Mouse (Mus musculus) cerebellum, postnatal 36 days (tissue): Measurements from ENCODE around the gene Igsf21.

Source experiments
- DNase-seq, 2 experiments: peaks; one replicate each; pipeline ENCODE4 v3.0.0; 2021 to 2022; ENCODE audit warnings: mixed read lengths in 2 of 2

Gene Igsf21

DNA sequence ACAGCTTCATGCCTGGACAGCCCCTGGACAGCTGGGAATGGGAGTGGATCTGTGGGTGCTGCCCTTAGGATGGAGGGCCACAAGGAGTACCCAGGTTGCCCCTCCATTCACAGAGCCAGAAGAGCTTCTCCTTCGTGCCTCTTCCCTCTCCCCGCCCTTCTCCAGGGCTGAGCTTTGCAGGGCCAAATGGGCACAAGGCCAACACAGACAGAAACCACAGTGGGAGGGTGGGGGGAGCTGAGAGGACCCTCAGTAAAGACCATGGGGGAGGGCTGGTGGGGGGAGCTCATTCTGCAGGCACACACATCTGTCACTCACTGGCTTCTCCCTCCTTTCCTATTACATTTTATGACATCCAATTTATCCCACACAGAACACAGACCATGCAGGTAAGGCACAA is 151.7 kb downstream of the Igsf21 start:
- DNase-seq = no peak

GRCm38 (mm10) chr4:140092367-140092766 is 154.2 kb downstream of the Igsf21 start:
- no peak for DNase-seq

DNA sequence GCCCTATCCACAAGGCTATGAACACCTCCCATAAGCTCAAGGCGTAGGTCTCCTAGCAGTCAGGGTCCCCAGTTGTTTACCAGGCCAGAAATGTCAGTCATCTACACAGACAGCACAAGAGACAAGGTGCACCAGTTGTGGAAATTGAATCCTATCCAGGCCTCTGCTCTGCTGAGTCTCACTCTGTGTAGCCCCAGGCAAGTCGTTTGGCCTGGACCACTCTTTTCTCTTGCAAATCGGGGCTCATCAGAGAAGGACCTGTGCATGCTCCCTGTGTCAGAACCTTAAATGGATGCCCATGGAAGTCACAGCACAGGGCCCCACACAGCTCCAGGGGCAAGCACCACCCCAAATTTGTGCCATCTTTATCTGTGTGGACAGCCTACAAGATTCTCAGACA is 154.9 kb downstream of the Igsf21 start:
- DNase-seq = no peak

- no peak for DNase-seq
Observed at GRCm38 (mm10) chr4:140089676-140090075, 156.9 kb downstream of the Igsf21 start.

DNA sequence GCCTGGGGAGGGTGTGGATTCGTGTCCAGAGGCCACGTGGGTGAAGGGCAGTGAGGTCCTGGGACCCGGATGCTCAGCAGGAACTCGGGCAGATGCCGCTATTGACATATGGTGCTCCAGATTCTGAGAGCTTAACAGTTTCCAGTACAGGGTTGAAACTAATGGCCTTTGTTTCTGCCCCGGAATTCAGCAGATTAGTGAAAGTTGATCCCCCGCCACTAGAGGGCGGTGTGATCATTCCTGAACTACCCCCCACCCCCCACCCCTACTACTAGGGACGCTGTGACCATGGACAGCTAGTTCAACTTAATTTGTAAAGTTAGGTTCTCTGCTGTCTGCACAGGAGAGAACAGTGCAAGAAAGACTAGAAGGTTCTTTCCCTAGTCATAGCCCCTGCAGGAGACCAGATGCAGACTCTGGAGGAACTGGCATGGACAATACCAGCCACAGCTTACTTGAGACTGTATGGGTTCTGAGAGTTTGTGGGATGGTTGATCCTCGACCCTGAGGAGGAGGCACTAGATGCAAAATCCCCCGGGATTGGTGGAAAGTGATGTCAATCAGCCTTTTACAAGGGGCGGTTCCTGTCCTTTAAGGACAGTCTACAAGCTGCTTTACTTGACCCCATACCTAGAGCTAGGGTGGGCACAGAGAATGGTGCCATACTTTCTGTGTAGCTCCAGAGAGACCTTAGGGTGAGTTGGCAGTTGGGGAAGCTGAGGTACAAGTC is 157.7 kb downstream of the Igsf21 start:
- no peak for DNase-seq

GRCm38 (mm10) chr4:140086192-140086591 is 160.4 kb downstream of the Igsf21 start:
- DNase-seq = no peak

DNA sequence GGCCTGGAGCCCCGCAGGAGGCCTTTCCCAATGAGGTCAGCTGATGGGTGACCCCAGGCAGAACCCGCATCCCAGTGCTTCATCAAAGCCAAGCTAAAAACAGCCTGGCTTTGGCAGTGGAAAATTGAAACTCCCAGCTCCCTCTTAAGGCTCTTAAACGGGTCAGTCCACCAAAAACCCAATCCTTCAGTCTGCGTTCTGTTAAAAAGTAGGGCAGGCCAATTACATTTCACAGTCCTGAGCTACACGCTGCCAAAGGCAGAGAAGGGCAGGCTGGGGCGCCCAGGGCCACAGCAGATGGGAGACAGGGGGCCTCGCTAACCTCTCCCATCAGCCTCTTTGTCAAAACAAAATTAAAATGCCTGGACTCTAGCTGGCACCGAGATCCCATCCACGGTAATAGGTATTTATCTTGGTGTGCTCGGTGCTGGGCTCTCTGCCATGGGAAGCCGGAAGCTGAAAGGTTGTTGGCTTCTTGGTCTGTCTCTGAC is 162.0 kb downstream of the Igsf21 start:
- DNase-seq = peak; percentile 65 to 73

DNA sequence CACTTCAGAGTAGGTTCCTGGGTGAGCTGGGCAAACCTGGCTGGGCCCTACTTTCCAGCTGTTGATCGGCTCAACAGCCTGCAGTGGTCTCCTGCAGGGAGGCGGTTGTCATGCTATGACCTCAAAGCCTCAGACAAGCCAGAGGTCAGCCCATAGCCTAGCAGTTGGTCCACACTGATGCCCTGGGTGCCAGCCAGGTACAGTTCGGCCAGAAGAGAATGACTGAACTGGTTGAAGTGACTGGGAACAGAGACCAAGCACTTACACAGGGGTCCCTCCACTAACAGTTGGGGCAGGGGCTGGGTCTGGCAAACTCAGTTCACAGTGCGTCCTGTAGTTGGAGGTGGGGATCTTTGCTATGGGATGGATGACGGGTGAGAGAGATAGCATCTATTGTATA is 162.5 kb downstream of the Igsf21 start:
- no peak for DNase-seq

DNA sequence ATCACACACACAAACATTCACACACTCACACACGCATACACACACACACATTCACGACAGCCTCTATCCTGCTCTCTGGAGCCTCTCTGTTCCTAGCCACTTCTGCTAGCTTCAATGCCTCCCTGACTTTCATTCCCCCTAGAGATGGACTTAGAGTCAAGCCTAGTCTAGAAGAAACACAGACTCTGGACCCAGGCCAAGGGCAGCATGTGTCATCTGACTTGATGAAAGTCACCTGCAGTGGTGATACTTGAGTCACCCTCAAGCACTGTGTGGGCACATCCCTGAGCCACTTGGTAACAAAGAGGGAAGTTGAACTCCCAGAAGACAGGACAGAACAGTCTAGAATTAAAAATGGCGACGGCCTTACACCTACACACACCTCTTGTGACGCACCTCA is 168.2 kb downstream of the Igsf21 start:
- DNase-seq = no peak

GRCm38 (mm10) chr4:140077615-140078014 is 169.0 kb downstream of the Igsf21 start:
- DNase-seq = no peak

GRCm38 (mm10) chr4:140076852-140077563 is 169.6 kb downstream of the Igsf21 start:
- DNase-seq = peak; percentile 66 to 69

DNA sequence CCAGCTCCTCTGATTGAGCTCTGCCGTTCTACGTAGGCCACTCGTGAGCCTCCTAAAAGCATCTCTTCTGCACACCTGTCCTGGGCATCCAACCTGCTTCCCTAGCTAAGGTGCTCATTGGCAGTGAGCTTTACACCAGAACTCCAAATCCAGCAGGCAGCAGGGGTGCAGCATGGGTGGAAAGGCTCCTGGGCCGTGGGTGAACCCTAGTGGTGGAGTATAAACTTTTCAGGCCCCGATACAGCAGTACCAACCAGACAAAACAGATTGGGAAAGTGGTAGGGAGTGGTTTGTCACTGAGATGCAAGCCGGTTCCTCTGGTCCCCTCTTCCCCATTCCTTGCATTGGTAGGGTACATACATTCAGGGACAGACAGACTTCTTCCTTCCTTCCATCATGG is 170.2 kb downstream of the Igsf21 start:
- DNase-seq = no peak

GRCm38 (mm10) chr4:140071047-140071446 is 175.5 kb downstream of the Igsf21 start:
- DNase-seq = no peak

DNA sequence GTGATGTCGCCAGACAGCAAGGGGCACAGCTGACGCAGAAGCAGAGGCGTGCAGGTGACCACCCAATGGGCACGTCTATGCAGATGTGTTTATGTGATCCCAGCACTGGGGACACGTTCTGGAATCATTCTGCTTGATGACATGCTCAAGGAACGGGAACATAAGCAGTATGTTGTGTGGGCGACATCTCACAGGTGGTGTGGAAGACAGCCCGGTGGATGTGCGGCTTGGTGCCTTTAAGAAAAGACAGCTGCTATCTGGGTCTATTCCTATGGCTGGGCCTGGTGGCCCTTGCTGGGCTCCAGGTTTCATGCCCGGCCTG is 176.3 kb downstream of the Igsf21 start:
- DNase-seq = no peak

- DNase-seq = no peak
Observed at GRCm38 (mm10) chr4:140069563-140070330, 176.8 kb downstream of the Igsf21 start.

GRCm38 (mm10) chr4:140068468-140068867 is 178.1 kb downstream of the Igsf21 start:
- DNase-seq = no peak

GRCm38 (mm10) chr4:140066011-140066410 is 180.6 kb downstream of the Igsf21 start:
- no peak for DNase-seq

DNA sequence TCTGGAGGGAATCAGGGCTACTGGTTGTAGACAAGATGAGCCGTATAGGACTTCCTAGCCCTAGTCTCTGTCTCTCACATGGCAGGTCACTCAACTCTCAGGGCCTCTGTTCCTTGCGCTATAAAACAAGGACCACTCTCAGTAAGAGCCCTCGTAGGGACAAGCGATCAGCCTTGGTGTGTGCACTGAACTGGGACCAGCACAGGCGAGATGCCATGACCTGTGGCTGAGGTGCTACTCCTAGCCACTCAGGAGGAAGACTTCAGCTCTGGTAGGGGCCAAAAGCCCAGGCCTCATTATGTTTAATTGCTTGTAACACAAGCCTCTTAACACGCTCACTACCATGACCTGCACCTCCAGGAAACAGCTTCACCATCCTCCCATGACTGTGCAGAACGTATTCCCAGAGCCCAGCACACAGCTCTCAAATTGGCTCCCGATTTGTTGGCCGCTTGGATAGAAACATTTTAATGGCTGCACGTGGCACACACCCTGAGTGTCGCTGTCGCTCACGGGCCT is 183.4 kb downstream of the Igsf21 start:
- no peak for DNase-seq

- no peak for DNase-seq
Observed at GRCm38 (mm10) chr4:140060251-140060650, 186.3 kb downstream of the Igsf21 start.

DNA sequence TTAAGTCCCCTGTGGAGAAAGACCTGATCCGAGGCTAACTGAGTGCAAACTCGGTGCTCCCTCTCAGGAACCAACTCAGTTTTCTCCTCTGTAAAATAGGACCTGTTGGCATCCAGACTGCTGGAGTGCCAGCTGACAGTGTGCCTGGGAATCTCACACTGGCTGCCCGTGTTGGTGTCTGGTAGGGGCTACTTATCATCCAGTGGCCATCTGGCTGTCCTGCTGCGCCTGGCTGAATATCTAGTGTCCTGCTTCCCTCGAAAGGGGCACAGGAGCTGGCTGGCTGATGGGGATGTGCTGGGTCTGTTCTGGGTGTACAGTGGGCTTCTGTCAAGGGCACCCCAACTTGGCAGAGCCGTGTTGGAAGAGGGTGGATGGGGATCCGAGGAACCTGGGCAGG is 193.5 kb downstream of the Igsf21 start:
- DNase-seq = no peak

DNA sequence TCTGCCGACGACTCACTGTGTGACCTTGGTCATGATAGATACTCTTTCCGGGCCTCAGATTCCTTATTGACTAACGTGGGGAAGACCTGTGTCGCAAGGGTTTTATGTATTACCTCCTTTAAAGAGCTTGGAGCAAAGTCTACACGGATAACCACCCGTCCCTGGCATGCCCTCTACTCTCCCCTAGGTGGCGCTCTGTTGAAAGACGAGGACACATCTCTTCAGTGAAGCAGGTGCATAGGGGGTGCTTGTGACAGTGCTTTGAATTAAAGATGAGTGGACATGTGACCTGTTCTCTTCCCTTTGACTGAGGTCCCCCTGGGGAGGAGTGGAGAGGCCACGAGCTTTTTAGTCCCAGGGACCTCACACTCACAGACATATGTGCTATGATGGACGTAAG is 194.0 kb downstream of the Igsf21 start:
- no peak for DNase-seq

DNA sequence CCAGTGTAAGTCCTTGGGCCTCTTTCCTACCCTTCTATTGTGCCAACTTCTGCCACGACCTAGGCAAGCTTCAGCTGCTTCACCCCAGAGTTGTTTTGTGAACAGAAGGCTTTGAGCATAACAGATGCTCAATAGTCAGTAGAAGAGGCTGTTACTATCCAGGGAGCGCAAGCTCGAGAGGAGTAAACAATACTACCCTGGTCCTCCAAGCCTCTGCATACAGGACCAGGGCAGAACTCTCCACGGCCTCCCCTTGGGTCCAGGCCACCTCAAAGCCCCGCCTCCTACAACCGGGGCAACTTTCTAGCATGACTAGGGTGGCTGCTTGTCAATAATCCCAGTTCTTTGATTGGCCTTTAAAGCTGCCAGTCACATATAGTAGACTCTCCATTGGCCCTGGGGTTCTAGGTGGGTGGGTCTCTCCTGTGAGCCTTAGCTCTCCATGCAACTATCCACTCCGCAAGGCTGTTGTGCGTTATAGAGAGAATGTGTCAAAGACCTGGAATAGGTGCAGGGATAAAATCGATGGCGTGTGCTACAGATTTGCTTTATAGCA is 198.7 kb downstream of the Igsf21 start:
- no peak for DNase-seq

- peak; percentile 53 to 66 for DNase-seq
Observed at GRCm38 (mm10) chr4:140043953-140044352, 202.6 kb downstream of the Igsf21 start.
